Mouse (Mus musculus) heart, adult 18-20 months (tissue): Measurements from ENCODE around the gene Mcl1. TPM values are rescaled to one million over a fixed set of nuclear protein-coding genes. Genes with fewer than 3 reads are reported as not detected.
A peak's percentile ranks its signal among the peaks of the same experiment; 100 is the strongest.
"Not testable (repeated sequence)": the region's sequence is repeated elsewhere in the genome, so short reads cannot be mapped to it uniquely, and the experiment has no call there.

Source experiments
- DNase-seq, 2 experiments: peaks; one replicate each; pipeline ENCODE4 v3.0.0; 2021 to 2022; ENCODE audit warnings: mixed read lengths in 1 of 2
- total RNA-seq, 2 experiments: library from RNA; stranded (reverse); gene quantifications; 2 replicates each; pipeline ENCODE4 v1.2.3; 2021

Mcl1 gene
- total RNA-seq, 2 experiments from 2014 or later = 159 to 167 TPM

- DNase-seq = peak in 1 of 2 experiments; percentile 7
These were observed 26.7 kb downstream of the Mcl1 start for GRCm38 (mm10) chr3:95685301-95685700.

DNA sequence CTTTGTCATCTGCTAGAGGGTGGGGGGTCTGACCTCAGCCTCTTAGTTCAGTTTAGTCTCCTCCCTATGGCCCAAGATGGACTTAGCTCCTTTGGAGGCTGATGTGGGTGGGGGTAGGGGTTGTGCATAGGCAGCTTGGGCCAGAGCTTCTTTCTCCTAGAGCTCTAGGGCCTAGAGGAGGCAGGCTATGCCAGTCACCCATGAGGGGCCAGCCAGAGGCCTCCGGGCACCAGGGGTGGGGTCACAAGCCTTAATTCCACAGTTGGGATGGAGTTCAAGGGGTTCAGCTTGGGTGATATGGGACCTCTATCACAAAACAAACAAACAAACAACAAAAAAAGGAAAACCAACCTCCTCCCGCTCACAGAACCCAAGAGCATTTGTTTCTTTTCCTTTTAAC lies 27.1 kb downstream of the Mcl1 start:
- DNase-seq = no peak

DNA sequence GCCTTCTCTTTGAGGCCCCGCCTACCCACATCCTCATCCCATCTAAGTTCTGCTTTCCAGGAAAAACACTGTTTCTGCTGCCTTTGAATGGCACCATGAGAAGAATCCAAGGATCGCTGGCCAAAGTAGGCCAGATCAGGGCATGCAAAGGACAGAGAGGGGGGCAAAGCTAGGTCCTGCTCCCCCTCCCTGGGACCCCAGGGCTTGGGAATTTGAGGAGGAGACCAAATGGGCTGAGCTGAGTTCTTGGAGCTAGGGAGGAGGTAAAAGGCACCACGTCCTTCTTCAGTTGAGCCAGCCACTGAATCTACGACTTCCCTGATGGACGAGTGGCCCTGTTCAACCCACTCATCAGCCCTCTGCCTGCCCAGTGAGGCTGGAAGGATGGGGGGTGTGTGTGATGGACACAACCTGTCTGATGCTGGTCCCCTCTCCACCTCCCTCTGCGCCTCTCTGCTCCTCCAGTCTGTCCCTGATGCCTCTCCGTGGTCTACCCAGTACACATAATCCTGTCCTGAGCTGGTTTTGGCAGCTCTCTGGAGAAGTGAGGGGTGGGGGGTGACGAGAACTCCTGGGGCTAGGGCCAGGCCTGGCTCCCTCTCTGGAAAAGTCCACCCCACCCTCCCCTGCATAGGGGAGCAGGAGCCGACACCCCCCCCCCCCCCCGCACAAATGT lies 28.0 kb downstream of the Mcl1 start:
- peak; percentile 42 to 55 for DNase-seq

DNA sequence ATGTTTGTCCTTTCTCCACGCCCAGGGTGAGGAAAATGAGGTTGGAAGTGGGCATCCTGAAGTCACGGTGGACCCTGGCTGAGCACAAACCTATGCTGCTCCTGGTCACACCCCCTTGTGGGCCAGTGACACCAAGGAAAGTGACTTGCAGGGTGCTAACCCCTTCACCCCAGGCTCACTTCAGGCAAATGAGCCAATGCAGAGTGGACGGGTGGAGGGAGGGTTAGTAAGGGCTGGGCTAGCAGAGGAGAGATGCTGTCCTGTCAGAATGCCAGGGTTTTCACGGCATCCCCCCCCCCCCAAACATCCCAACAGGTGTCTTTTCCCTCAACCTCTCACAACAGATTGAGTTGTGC lies 28.6 kb downstream of the Mcl1 start:
- no peak for DNase-seq

DNA sequence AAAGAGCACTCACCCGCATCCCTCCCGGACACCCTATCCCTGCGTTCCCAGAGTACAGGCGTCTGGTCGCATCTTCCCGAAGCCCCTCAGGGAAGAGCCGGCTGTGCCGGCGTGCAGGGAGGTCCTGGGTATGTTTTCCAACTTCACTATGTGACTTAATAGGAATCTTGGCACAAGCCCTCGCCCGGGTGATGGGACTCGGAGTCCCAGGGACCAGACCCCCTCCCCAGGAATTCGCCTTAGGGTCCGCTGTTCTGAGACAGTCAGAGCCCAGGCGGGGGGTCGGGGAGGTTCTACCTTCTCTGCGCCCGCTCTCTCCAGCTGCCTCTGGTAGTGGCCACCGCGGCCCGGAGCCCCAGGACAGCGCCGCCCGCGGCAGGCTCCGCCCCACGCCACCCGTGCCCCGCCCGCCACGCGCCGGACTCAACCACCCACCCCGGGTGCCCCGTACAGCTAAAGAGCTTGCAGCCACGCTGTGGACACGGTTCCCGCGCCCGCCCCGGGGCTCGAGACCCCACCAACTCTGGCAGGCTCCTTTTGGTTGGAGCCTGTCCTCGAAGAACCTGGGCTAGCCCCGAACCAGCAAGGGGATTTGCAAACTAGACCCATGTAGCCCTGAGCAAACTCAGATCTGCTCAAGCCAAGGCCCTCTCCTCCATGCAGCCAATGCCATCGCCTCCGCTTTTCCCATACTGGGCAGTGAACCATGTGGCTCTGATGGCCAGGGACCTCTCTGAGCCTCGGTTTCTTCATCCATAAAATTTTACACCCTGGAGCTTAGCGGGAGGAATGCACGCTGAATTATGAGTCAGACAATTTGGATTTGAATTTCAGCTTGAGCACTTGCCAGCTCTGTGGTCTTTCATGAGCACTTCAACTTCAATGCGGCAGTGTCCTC lies 29.2 kb downstream of the Mcl1 start, which contains the start of gene Adamtsl4:
Adamtsl4 (minus strand) TSS at position 394 of the 898 bp plus-strand sequence.
- peak; percentile 89 for DNase-seq

- peak; percentile 59 to 78 for DNase-seq
These were observed 30.8 kb downstream of the Mcl1 start for GRCm38 (mm10) chr3:95689171-95689915.

- peak in 1 of 2 experiments; percentile 35 for DNase-seq
These were observed 31.4 kb downstream of the Mcl1 start for GRCm38 (mm10) chr3:95689940-95690339.

GRCm38 (mm10) chr3:95690552-95690951 lies 32.0 kb downstream of the Mcl1 start:
- DNase-seq = not testable (repeated sequence)

- peak; percentile 65 to 80 for DNase-seq
These were observed 34.1 kb downstream of the Mcl1 start for GRCm38 (mm10) chr3:95692677-95693076.

GRCm38 (mm10) chr3:95693821-95694807 lies 35.5 kb downstream of the Mcl1 start:
- DNase-seq = peak; percentile 48 to 57

DNA sequence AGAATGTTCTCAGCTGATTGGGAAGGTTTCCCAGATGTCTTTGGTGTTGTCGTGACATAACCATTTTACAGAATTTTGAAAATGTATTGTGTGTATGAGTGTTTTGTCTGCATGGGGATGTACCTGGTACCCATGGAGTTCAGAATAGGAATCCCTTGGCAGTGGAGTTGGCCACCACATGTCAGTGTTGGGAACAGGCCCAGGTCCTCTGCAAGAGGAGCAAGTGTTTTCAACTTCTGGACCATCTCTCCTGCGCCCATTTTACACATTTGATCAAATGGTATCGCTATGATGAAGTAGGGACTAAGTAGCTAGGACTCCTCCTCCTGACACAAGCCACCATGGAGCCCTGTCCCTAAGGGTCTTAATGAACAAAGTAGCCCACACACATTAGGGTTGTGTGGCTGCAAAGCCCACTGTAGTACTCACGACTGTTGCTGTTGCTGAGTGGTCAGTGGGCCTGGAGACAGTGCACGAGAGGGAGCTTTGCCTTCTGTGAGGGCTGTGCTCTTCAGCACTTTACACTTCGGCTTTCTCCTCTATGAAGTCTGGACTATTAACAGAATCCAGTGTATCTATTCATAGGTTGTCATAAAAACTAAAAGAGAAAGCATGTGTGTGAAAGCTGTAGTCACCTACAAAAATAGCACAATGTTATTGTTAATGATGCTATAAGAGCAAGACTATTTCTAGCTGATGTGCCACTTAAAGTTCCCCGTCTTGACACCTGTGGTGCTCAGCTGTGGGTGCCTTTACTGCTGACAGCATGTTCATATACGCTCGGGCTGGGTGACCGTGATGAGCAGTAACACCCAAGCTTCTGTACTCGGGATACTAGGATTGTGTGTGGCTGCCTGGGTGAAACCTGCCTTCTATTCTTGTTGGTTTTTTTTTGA lies 36.5 kb downstream of the Mcl1 start:
- DNase-seq = peak; percentile 57 to 67

GRCm38 (mm10) chr3:95695796-95696195 lies 37.2 kb downstream of the Mcl1 start:
- DNase-seq = peak in 1 of 2 experiments; percentile 36

- no peak for DNase-seq
These were observed 37.8 kb downstream of the Mcl1 start for GRCm38 (mm10) chr3:95696360-95696759.

DNA sequence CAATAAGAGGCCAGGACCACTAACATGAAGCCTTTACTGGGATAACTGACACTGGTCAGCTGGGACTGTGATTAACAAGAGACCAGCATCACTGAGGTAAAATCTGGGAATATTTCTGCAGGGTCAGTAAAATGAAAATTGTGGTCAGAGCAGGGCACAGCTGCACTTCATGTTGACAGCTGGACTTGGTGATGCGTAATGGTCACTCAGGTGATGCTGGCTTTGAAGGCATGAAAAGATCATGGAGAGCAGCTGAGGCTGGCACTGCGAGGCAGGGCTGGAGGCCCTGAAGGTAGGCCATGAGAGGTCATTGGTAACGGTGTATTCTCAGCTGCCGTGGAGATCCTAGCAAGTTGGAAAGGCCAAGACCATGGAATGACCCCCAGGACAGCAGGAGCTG lies 39.7 kb downstream of the Mcl1 start:
- no peak for DNase-seq

- DNase-seq = peak; percentile 54 to 59
These were observed 41.7 kb downstream of the Mcl1 start for GRCm38 (mm10) chr3:95700233-95700681.

DNA sequence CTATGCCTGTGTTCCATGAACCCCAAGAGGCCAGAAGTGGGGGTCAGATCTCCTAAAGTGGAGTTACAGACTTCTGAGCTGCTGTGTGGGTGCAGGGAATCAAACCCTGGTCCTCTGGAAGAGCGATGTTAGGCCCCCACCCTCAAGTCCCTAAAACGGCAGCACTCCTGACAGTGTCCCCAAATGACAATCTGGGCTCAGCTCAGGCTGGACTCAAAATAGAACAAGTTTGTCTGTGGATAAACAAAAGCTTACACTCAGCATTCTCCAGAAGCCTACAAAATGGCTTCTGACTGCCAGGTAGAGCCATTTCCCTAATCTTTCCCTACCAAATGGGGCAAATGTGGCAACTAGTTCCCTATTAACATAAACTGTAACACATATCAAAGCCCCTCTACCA lies 42.5 kb downstream of the Mcl1 start:
- DNase-seq = peak in 1 of 2 experiments; percentile 44

GRCm38 (mm10) chr3:95701877-95702540 lies 43.4 kb downstream of the Mcl1 start:
- DNase-seq = peak; percentile 89 to 90

DNA sequence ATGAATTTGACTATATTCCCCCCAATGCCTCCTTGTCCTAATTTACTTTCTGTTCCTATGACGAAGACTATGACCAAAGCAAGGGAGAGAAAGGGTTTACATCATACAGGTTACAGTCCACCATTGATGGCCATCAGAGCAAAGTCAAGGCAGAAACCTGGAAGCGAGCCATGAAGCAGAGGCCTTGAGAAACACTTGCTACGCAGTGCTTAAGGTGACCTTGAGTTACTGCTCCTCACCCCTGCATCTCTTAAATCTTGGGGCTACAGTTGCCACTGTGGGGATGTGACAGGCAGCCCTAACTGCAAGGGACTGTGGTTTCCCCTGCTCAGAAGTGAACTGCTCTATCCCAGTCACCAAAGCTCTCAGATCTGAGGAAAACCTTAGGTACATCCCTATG lies 44.7 kb downstream of the Mcl1 start:
- no peak for DNase-seq

GRCm38 (mm10) chr3:95704612-95705011 lies 46.0 kb downstream of the Mcl1 start:
- DNase-seq = no peak

DNA sequence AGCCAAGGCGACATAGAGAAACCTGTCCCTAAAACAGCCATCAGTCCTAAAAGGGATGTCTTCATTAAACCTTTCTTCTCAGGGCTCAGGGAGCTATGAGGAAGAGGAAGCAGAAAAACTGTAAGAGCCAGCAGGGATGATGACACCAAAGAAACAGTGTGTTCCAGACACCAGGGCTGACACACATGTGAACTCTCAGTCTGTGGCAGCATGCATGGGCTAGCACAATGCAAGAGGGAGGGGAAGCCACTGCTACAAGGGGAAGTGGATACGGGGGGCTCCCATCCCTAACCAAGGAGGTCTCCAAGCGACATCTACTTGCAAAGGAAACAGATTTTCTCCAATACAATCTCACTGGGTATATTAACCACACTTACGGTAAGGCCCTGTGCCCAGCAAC lies 47.7 kb downstream of the Mcl1 start:
- no peak for DNase-seq
